Mouse (Mus musculus) liver, postnatal 0 days (tissue): ENCODE data around the gene Arhgap45.

Experiments
- CTCF ChIP-seq: sonication (generic); IDR thresholded peaks from 2 replicates; pipeline ENCODE4 v1.5.1; 2016; ENCODE audit warnings: antibody characterized with exemption, low read depth
- EP300 ChIP-seq: IDR thresholded peaks from 2 replicates; pipeline ENCODE4 v1.6.1; 2016; ENCODE audit warnings: antibody characterized with exemption, low read depth, mild to moderate bottlenecking

DNA sequence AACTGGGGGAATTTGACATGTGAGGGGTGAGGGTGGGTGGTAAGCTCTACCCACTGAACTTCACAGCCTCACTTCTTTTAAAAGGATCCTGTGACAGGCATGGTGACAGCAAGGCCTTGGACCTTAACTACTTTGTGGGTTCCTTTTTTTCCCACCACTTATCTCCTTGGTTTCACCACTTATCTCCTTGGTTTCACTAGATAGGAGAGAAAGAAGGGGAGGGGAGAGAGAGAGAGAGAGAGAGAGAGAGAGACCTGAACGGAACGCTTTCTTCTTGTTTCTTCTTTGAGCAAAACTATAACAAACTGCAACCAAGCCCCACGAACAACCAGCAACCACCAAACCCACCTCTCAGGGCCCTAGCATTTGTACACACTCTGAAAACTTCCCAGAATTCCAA, 32.4 kb downstream of the Arhgap45 start:
- TF ChIP-seq CTCF (no peak), EP300 (no peak)
